In genomic region chr3:122943387-122943890, GRCm38 (mm10) we compare ENCODE assay signal across 34 mouse cellular contexts. TPM values are rescaled to one million over a fixed set of nuclear protein-coding genes. Genes with fewer than 3 reads are reported as not detected.
A peak's percentile ranks its signal among the peaks of the same experiment; 100 is the strongest.
DNase-seq lines count a peak whose midpoint lies in the region; ATAC-seq and TF ChIP-seq lines count a peak whose summit lies in the region.
"Had no signal": no experiment of that assay in that cellular context is flagged by ENCODE, and none has a peak within 500 bp of the region (broad histone marks: within the 10 kb centered on the region; RNA-seq: fewer than 3 reads in every experiment).

No protein-coding gene starts in this region.

- TF ChIP-seq CTCF in CH12.LX (conservative IDR thresholded peaks at IDR 0.05 in 1 of 2, IDR thresholded peaks at IDR 0.05 in 1 of 2; ENCODE audit: low read depth in 2 of 2, low read length in 2 of 2) = no peak

- ATAC-seq in frontal cortex, adult (ENCODE audit: low TSS enrichment) = peak; percentile 60
- ATAC-seq in hindbrain, embryonic 11.5 days (ENCODE audit: low FRiP score) = no peak
- no peak for ATAC-seq in kidney, embryonic 14.5 days (ENCODE audit: low FRiP score, low TSS enrichment)
- ATAC-seq: forebrain, postnatal 0 days had no signal

- no peak overlapping the region for H3K4me3 ChIP-seq in CH12.LX (replicated peaks in 1 of 3; ENCODE audit: low read depth in 2 of 3, low read length in 2 of 3, poor library complexity in 1 of 3)
- H3K4me3 ChIP-seq in hindbrain, embryonic 11.5 days (ENCODE audit: low read depth, low read length) = no peak overlapping the region
- H3K4me3 ChIP-seq in kidney, embryonic 14.5 days (ENCODE audit: low read length) = no peak overlapping the region
- H3K4me3 ChIP-seq: embryonic facial prominence, embryonic 15.5 days; forebrain, embryonic 10.5 days; gastrocnemius, adult 2 months; heart, embryonic 15.5 days; hindbrain, embryonic 15.5 days; limb, embryonic 15.5 days; liver, embryonic 15.5 days; lung, embryonic 15.5 days; midbrain, embryonic 12.5 days had no signal

- no peak for TF ChIP-seq RAD21 in CH12.LX (IDR thresholded peaks at IDR 0.05; ENCODE audit: low read depth, low read length)

- no peak overlapping the region for H3K27ac ChIP-seq in CH12.LX (ENCODE audit: insufficient read depth, low read depth)
- H3K27ac ChIP-seq in hindbrain, embryonic 11.5 days (ENCODE audit: low read depth, low read length) = no peak overlapping the region
- H3K27ac ChIP-seq in kidney, embryonic 14.5 days (ENCODE audit: low read depth, low read length) = no peak overlapping the region
- H3K27ac ChIP-seq: embryonic facial prominence, embryonic 15.5 days; forebrain, embryonic 10.5 days; gastrocnemius, adult 2 months; heart, embryonic 15.5 days; hindbrain, embryonic 15.5 days; limb, embryonic 15.5 days; liver, embryonic 15.5 days; lung, embryonic 15.5 days; macrophage; midbrain, embryonic 12.5 days had no signal

- no peaks in the 10 kb centered on the region for H3K79me2 ChIP-seq in CH12.LX (replicated peaks; ENCODE audit: control insufficient read depth, extremely low read depth, insufficient read depth, poor library complexity, severe bottlenecking)

- no peak for TF ChIP-seq EP300 in CH12.LX (IDR thresholded peaks at IDR 0.05; ENCODE audit: low read length)

- WGBS in hindbrain, embryonic 11.5 days = 79% methylated on average over 6 of the region's 6 CpGs
- 76% methylated on average over 6 of the region's 6 CpGs for WGBS in kidney, embryonic 14.5 days

- no peaks in the 10 kb centered on the region for H3K27me3 ChIP-seq in CH12.LX (replicated peaks)
- no peaks in the 10 kb centered on the region for H3K27me3 ChIP-seq in hindbrain, embryonic 11.5 days (ENCODE audit: control insufficient read depth, insufficient read depth, low read length)
- no peaks in the 10 kb centered on the region for H3K27me3 ChIP-seq in kidney, embryonic 14.5 days (ENCODE audit: control insufficient read depth, insufficient read depth, low read length)
- H3K27me3 ChIP-seq: embryonic facial prominence, embryonic 15.5 days; heart, embryonic 15.5 days; hindbrain, embryonic 15.5 days; limb, embryonic 15.5 days; liver, embryonic 15.5 days; lung, embryonic 15.5 days; midbrain, embryonic 12.5 days had no signal

- dilution Hi-C loops in CH12.LX (cut with MboI; ENCODE audit: extremely low pct_ligation_motif_present, extremely low pct_unique_long_range_greater_than_20kb, low sequenced_read_pairs) = no loop called here

- peak overlapping the region; percentile 5; the same call in 1 of the 2 replicates for H3K4me2 ChIP-seq in CH12.LX (ENCODE audit: insufficient read depth, low read depth, poor library complexity, severe bottlenecking)
- no peak overlapping the region for H3K4me2 ChIP-seq in hindbrain, embryonic 11.5 days (replicated peaks; ENCODE audit: low read depth, low read length)
- no peak overlapping the region for H3K4me2 ChIP-seq in kidney, embryonic 14.5 days (replicated peaks; ENCODE audit: low read depth, low read length)
- H3K4me2 ChIP-seq: embryonic facial prominence, embryonic 15.5 days; heart, embryonic 15.5 days; hindbrain, embryonic 15.5 days; limb, embryonic 15.5 days; liver, embryonic 15.5 days; lung, embryonic 15.5 days; midbrain, embryonic 12.5 days had no signal

- in situ Hi-C loops in CH12.LX (cut with MboI; ENCODE audit: low pct_ligation_motif_present, low pct_unique_long_range_greater_than_20kb, low sequenced_read_pairs) = no loop called here

- no peak for DNase-seq in frontal cortex, postnatal 14 days (ENCODE audit: low spot score in 2 of 2)
- peak; percentile 20 for DNase-seq in CH12.LX (ENCODE audit: extremely low read depth)
- peak; percentile 29 for DNase-seq in adrenal gland, adult 8-10 months
- peak; percentile 47 for DNase-seq in brain, adult 2 months (ENCODE audit: low read depth, low spot score)
- DNase-seq in left cerebral cortex, adult 18-20 months (ENCODE audit: low spot score in 2 of 2) = no peak
- no peak for DNase-seq in hindbrain, embryonic 11.5 days (ENCODE audit: low spot score)
- DNase-seq: cerebellum, adult 11 months; cerebellum, adult 9-11 months; forebrain, postnatal 0 days; gastrocnemius, adult 2 months; heart, postnatal 36 days; kidney, adult 2 months; kidney, postnatal 10 days; left cerebral cortex, postnatal 4 days had no signal

- TF ChIP-seq POLR2A in CH12.LX (IDR thresholded peaks at IDR 0.05; ENCODE audit: low read depth, low read length) = no peak

- H3K36me3 ChIP-seq in CH12.LX (replicated peaks in 1 of 2; ENCODE audit: control insufficient read depth in 1 of 2, insufficient read depth in 1 of 2, low read length in 1 of 2) = no peaks in the 10 kb centered on the region
- H3K36me3 ChIP-seq in hindbrain, embryonic 11.5 days (ENCODE audit: control insufficient read depth, insufficient read depth, low read length) = no peaks in the 10 kb centered on the region
- H3K36me3 ChIP-seq in kidney, embryonic 14.5 days (ENCODE audit: control insufficient read depth, insufficient read depth, low read length) = 0 out of 2 replicates have a peak, but pooled peaks cover 5% of the 10 kb centered on the region
- H3K36me3 ChIP-seq: midbrain, embryonic 12.5 days had no signal

- peaks cover 6 to 9% of the 10 kb centered on the region in 2 experiments for H3K4me1 ChIP-seq in CH12.LX (ENCODE audit: control insufficient read depth in 1 of 2, insufficient read depth in 2 of 2)
- no peaks in the 10 kb centered on the region for H3K4me1 ChIP-seq in hindbrain, embryonic 11.5 days (replicated peaks; ENCODE audit: control insufficient read depth, insufficient read depth, low read length)
- no peaks in the 10 kb centered on the region for H3K4me1 ChIP-seq in kidney, embryonic 14.5 days (ENCODE audit: control insufficient read depth, insufficient read depth, low read length)
- H3K4me1 ChIP-seq: embryonic facial prominence, embryonic 15.5 days; forebrain, embryonic 10.5 days; heart, embryonic 15.5 days; hindbrain, embryonic 15.5 days; limb, embryonic 15.5 days; liver, embryonic 15.5 days; lung, embryonic 15.5 days; midbrain, embryonic 12.5 days had no signal

- H3K9ac ChIP-seq in CH12.LX (ENCODE audit: insufficient read depth, low read depth) = no peak overlapping the region
- H3K9ac ChIP-seq in hindbrain, embryonic 11.5 days (ENCODE audit: low read depth, low read length) = no peak overlapping the region
- no peak overlapping the region for H3K9ac ChIP-seq in kidney, embryonic 14.5 days (ENCODE audit: low read depth, low read length)
- H3K9ac ChIP-seq: embryonic facial prominence, embryonic 15.5 days; forebrain, postnatal 0 days; heart, embryonic 15.5 days; hindbrain, embryonic 15.5 days; limb, embryonic 15.5 days; liver, embryonic 15.5 days; lung, embryonic 15.5 days; midbrain, embryonic 12.5 days had no signal

- no peaks in the 10 kb centered on the region for H3K9me3 ChIP-seq in CH12.LX (replicated peaks; ENCODE audit: low read length)
- H3K9me3 ChIP-seq in hindbrain, embryonic 11.5 days (ENCODE audit: control insufficient read depth, low read length) = no peaks in the 10 kb centered on the region
- no peaks in the 10 kb centered on the region for H3K9me3 ChIP-seq in kidney, embryonic 14.5 days (ENCODE audit: control insufficient read depth, low read length)
- H3K9me3 ChIP-seq: embryonic facial prominence, embryonic 15.5 days; forebrain, embryonic 10.5 days; heart, embryonic 15.5 days; hindbrain, embryonic 15.5 days; limb, embryonic 15.5 days; liver, embryonic 15.5 days; lung, embryonic 15.5 days; midbrain, embryonic 12.5 days had no signal

TF ChIP-seq in CH12.LX, 34 proteins besides CTCF, POLR2A, EP300 and RAD21:
- TF ChIP-seq KAT2A (IDR thresholded peaks at IDR 0.05; ENCODE audit: insufficient replicate concordance, low read length) (no peak), POLR2AphosphoS2 (IDR thresholded peaks at IDR 0.05; ENCODE audit: low read depth, low read length) (no peak), MAFK (IDR thresholded peaks at IDR 0.05; ENCODE audit: insufficient replicate concordance, low read length) (peak; percentile 80), ELF1 (IDR thresholded peaks at IDR 0.05; ENCODE audit: low read depth, low read length) (no peak)

RNA-seq across cellular contexts. Expression of gene 1810037I17Rik, which starts 19.4 kb away (rescaled TPM):
- total RNA-seq in CH12.LX (2012; rRNA removed) (72.2 and 75.6 TPM in 2 replicates), CH12.LX (2014; rRNA removed) (116 and 132 TPM in 2 replicates)
- 106 and 129 TPM in 2 replicates for polyA plus RNA-seq in CH12.LX (2012; ENCODE audit: insufficient read length, low read depth)
- 10 to 100 TPM; 41.2 to 54.4 (median 47.5) TPM for total RNA-seq in adrenal gland, adult 8-10 months (2022)
- 10 to 100 TPM; 62.5 to 65.8 TPM for total RNA-seq in left cerebral cortex, adult 18-20 months (2021)
- 90.8 and 90.9 TPM in 2 replicates for polyA plus RNA-seq in hindbrain, embryonic 11.5 days (2014; fragmentation: Nextera tagmentation; extraction: Ambion mirVana)
- polyA plus RNA-seq in kidney, embryonic 14.5 days (2014; fragmentation: Nextera tagmentation; extraction: Ambion mirVana) = 91.8 and 125 TPM in 2 replicates

RNA-seq across cellular contexts. Expression of gene Gm10959, which starts 24.3 kb away (rescaled TPM):
- total RNA-seq in CH12.LX (2012; rRNA removed) = not detected in 2 replicates
- total RNA-seq in CH12.LX (2014; rRNA removed) = not detected in 2 replicates
- polyA plus RNA-seq in CH12.LX (2012; ENCODE audit: insufficient read length, low read depth) = not detected in 2 replicates
- not detected for total RNA-seq in adrenal gland, adult 8-10 months (2022)
- not detected for total RNA-seq in left cerebral cortex, adult 18-20 months (2021)
- not detected in 2 replicates for polyA plus RNA-seq in hindbrain, embryonic 11.5 days (2014; fragmentation: Nextera tagmentation; extraction: Ambion mirVana)
- not detected in 2 replicates for polyA plus RNA-seq in kidney, embryonic 14.5 days (2014; fragmentation: Nextera tagmentation; extraction: Ambion mirVana)
- total RNA-seq: common myeloid progenitor, adult 5-6 weeks; ES-E14; forebrain, postnatal 0 days; gastrocnemius, adult 2 months; gastrocnemius, postnatal 4 days; heart, postnatal 36 days; left cerebral cortex, postnatal 4 days; neutrophil, adult 5-6 weeks had no signal
- polyA plus RNA-seq: CD4-positive, CD25-positive, alpha-beta regulatory T cell, adult 4 months; embryonic facial prominence, embryonic 15.5 days; forebrain, embryonic 10.5 days; forebrain, postnatal 0 days; heart, embryonic 15.5 days; hindbrain, embryonic 15.5 days; intestine, embryonic 14.5 days; kidney, adult 2 months; limb, embryonic 15.5 days; liver, embryonic 15.5 days; lung, embryonic 15.5 days; macrophage; midbrain, embryonic 12.5 days; small intestine, adult 2 months; thymus, postnatal 0 days; urinary bladder, adult 2 months had no signal

RNA-seq across cellular contexts. Expression of gene Usp53, which starts 40.9 kb away (rescaled TPM):
- 0.08 TPM in 1 of 2 replicates, not detected in the other for total RNA-seq in CH12.LX (2012; rRNA removed)
- total RNA-seq in CH12.LX (2014; rRNA removed) = 0.03 TPM in 1 of 2 replicates, not detected in the other
- polyA plus RNA-seq in CH12.LX (2012; ENCODE audit: insufficient read length, low read depth) = not detected in 2 replicates
- total RNA-seq in adrenal gland, adult 8-10 months (2022) = 10 to 100 TPM; 32.5 to 57.2 (median 38.4) TPM
- total RNA-seq in left cerebral cortex, adult 18-20 months (2021) = 10 to 100 TPM; 28.8 to 28.9 TPM
- 5.0 and 10.9 TPM in 2 replicates for polyA plus RNA-seq in hindbrain, embryonic 11.5 days (2014; fragmentation: Nextera tagmentation; extraction: Ambion mirVana)
- polyA plus RNA-seq in kidney, embryonic 14.5 days (2014; fragmentation: Nextera tagmentation; extraction: Ambion mirVana) = 7.1 and 16.4 TPM in 2 replicates

RNA-seq across cellular contexts. Expression of gene Fabp2, which starts 48.6 kb away (rescaled TPM):
- total RNA-seq in CH12.LX (2012; rRNA removed) (not detected in 2 replicates), CH12.LX (2014; rRNA removed) (not detected in 2 replicates)
- not detected in 2 replicates for polyA plus RNA-seq in CH12.LX (2012; ENCODE audit: insufficient read length, low read depth)
- total RNA-seq in adrenal gland, adult 8-10 months (2022) = not detected
- not detected for total RNA-seq in left cerebral cortex, adult 18-20 months (2021)
- not detected in 2 replicates for polyA plus RNA-seq in hindbrain, embryonic 11.5 days (2014; fragmentation: Nextera tagmentation; extraction: Ambion mirVana)
- polyA plus RNA-seq in kidney, embryonic 14.5 days (2014; fragmentation: Nextera tagmentation; extraction: Ambion mirVana) = not detected in 2 replicates
- total RNA-seq: common myeloid progenitor, adult 5-6 weeks; ES-E14; forebrain, postnatal 0 days; gastrocnemius, adult 2 months; gastrocnemius, postnatal 4 days; heart, postnatal 36 days; left cerebral cortex, postnatal 4 days; neutrophil, adult 5-6 weeks had no signal
- polyA plus RNA-seq: CD4-positive, CD25-positive, alpha-beta regulatory T cell, adult 4 months; forebrain, embryonic 10.5 days; forebrain, postnatal 0 days; hindbrain, embryonic 15.5 days; kidney, adult 2 months; limb, embryonic 15.5 days; macrophage; midbrain, embryonic 12.5 days had no signal

Comparison
In these comparisons a context has a peak if more than half of its experiments do, and no peak if none do; other contexts are left out.
1. DNase-seq: peak in CH12.LX (single experiment), adrenal gland, adult 8-10 months (single experiment) and brain, adult 2 months (single experiment); none in frontal cortex, postnatal 14 days (0 of 2), left cerebral cortex, adult 18-20 months (0 of 2) and hindbrain, embryonic 11.5 days (single experiment).
2. RNA of gene Usp53, which starts 40.9 kb away (total RNA-seq): 32.5 to 57.2 TPM in adrenal gland, adult 8-10 months and 28.8 to 28.9 TPM in left cerebral cortex, adult 18-20 months; 0.03 to 0.08 TPM in CH12.LX; every median in the first group is over 10 times any median in the second.